Mouse (Mus musculus): ENCODE measurements around the gene Pnmal2.

DNA sequence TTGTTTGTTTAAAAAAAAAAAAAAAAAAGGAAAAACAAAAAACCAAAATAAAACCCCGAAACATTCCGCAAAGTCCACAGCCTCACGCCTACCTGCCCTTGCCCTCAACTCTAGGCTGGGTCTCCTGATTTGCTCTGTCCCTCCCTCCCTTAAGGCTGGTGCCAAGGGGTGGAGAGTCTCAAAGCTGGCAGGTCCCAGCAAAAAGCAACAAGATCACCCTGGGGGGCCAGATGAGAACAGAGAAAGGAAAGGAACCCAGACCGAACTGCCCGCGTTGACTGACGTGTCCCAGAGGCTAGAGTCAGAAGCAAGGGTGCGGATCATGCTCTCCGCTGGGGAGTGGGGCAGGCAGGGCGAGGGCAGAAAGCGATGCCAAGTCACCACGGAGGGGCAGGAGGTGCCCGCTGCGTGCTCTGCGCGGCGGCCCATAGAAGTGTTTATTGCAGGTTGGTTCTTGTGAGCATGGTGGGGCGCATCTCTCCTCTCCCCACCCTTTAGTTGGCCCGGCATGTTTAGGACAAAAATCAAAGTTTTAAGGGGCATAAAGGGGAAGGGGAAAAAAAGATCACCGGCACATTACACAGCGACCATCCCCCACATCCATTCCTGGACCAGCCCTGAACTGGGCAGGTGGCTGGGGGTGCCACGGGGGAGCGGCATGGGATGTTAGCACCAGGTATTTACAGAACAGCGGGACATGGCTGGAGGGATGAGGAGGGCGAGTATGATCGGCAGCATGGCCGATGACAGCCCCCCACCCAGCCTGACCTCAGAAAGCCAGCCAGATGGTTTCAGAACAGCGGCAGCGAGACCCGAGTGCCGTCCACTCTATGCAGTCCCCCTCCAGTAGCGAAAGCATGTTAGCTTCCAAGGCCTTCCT lies 28.8 kb upstream of the Pnmal2 start:
- no peak for TF ChIP-seq CTCF (IDR thresholded peaks at IDR 0.05; ENCODE audit: low read depth)
- TF ChIP-seq EP300 (optimal IDR thresholded peaks at IDR 0.05) = no peak

All from stomach, postnatal 0 days (tissue).